ENCODE assay signal across 9 mouse cellular contexts in the genomic region with DNA sequence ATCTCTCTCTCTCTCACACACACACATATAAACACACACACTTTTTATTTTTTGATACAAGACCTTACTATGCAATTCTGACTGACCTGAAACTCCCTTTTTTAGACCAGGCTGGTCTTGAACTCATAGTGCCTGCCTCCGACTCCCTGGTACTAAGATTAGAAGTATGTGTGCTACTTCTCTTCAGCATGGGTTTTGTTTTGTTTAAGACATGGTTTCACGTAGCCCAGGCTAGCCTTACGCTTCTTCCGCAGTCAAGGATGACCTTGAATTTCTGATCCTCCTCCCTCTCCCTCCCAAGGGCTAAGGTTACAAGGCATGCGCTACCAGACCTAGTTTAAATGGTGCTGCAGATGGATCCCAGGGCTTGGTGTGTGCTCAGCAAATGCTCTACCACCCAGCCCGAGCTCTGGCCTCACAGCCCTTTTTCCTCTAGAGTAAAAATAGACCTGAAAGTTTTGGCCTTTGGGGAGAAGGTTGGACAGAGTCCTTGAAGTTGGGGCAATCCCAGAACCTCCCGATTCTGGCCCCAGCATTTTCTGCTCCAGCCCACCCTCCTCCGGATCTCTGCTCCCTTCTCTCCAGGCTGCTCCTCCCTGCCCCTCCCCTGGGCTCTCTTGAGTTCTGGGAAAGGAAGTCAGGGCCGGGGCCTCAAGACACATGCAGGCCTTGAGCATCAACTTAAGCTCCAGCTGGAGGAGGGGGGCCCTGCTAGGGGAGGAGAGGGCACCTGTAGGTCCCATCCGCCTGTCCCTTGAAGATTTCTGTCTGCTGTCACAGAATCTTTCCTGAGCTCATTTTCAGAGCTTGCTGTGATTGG. TPM values are rescaled to one million over a fixed set of nuclear protein-coding genes. Genes with fewer than 3 reads are reported as not detected.
A peak's percentile ranks its signal among the peaks of the same experiment; 100 is the strongest.
DNase-seq lines count a peak whose midpoint lies in the region; ATAC-seq and TF ChIP-seq lines count a peak whose summit lies in the region.
"Had no signal": no experiment of that assay in that cellular context is flagged by ENCODE, and none has a peak within 500 bp of the region (broad histone marks: within the 10 kb centered on the region; RNA-seq: fewer than 3 reads in every experiment).

No protein-coding gene starts in this region.

- H3K27ac ChIP-seq in kidney, adult 2 months (ENCODE audit: insufficient read depth, low read depth, low read length): no peak overlapping the region
- peak overlapping the region; percentile 40 for H3K27ac ChIP-seq in embryonic facial prominence, embryonic 13.5 days
- peak overlapping the region; percentile 83 for H3K27ac ChIP-seq in intestine, embryonic 16.5 days (ENCODE audit: low read length)
- no peak overlapping the region for H3K27ac ChIP-seq in layer of hippocampus, adult 2 months

- no peak for TF ChIP-seq POLR2A in kidney, adult 2 months (IDR thresholded peaks at IDR 0.05; ENCODE audit: low read depth, low read length)

- peak overlapping the region; percentile 57 for H3K9ac ChIP-seq in embryonic facial prominence, embryonic 13.5 days
- H3K9ac ChIP-seq in intestine, embryonic 16.5 days (ENCODE audit: low read depth, low read length): 0 out of 2 replicates have a peak overlapping the region, but pooled peaks have one; percentile 17

- H3K4me2 ChIP-seq in embryonic facial prominence, embryonic 13.5 days: no peak overlapping the region
- H3K4me2 ChIP-seq in intestine, embryonic 16.5 days (ENCODE audit: low read depth, low read length): no peak overlapping the region

- peaks cover 14% of the 10 kb centered on the region; the same call in 1 of the 2 replicates for H3K4me1 ChIP-seq in kidney, adult 2 months (ENCODE audit: control insufficient read depth, insufficient read depth, low read length)
- peaks cover 44% of the 10 kb centered on the region for H3K4me1 ChIP-seq in embryonic facial prominence, embryonic 13.5 days
- peaks cover 56% of the 10 kb centered on the region for H3K4me1 ChIP-seq in intestine, embryonic 16.5 days (ENCODE audit: control insufficient read depth, insufficient read depth, low read length)

- no peak overlapping the region for H3K4me3 ChIP-seq in kidney, adult 2 months (ENCODE audit: insufficient read depth, low read depth, low read length)
- no peak overlapping the region for H3K4me3 ChIP-seq in embryonic facial prominence, embryonic 13.5 days
- no peak overlapping the region for H3K4me3 ChIP-seq in intestine, embryonic 16.5 days (ENCODE audit: low read length)
- no peak overlapping the region for H3K4me3 ChIP-seq in layer of hippocampus, adult 2 months

- no peaks in the 10 kb centered on the region for H3K36me3 ChIP-seq in kidney, adult 2 months (ENCODE audit: control insufficient read depth, insufficient read depth, low read length)
- H3K36me3 ChIP-seq in embryonic facial prominence, embryonic 13.5 days: peaks cover 2% of the 10 kb centered on the region; the same call in 1 of the 2 replicates
- no peaks in the 10 kb centered on the region for H3K36me3 ChIP-seq in intestine, embryonic 16.5 days (ENCODE audit: control insufficient read depth, insufficient read depth, low read length)

- H3K9me3 ChIP-seq in embryonic facial prominence, embryonic 13.5 days: no peaks in the 10 kb centered on the region
- no peaks in the 10 kb centered on the region for H3K9me3 ChIP-seq in intestine, embryonic 16.5 days (ENCODE audit: control insufficient read depth, low read length)

- no peak for TF ChIP-seq CTCF in kidney, adult 2 months (conservative IDR thresholded peaks at IDR 0.05; ENCODE audit: insufficient read depth, insufficient read length, low read depth, low read length)
- no peak for TF ChIP-seq CTCF in layer of hippocampus, adult 2 months (conservative IDR thresholded peaks at IDR 0.05)

- H3K27me3 ChIP-seq in kidney, adult 2 months (replicated peaks; ENCODE audit: control insufficient read depth, insufficient read depth, low read length): no peaks in the 10 kb centered on the region
- no peaks in the 10 kb centered on the region for H3K27me3 ChIP-seq in embryonic facial prominence, embryonic 13.5 days
- H3K27me3 ChIP-seq in intestine, embryonic 16.5 days (replicated peaks; ENCODE audit: control insufficient read depth, insufficient read depth, low read length): no peaks in the 10 kb centered on the region

- DNase-seq in kidney, postnatal 10 days: peak; percentile 60
- no peak for DNase-seq in kidney, adult 2 months
- DNase-seq in testis, postnatal 10 days (ENCODE audit: low spot score): peak; percentile 69
- no peak for DNase-seq in left cerebral cortex, postnatal 10 days (ENCODE audit: extremely low spot score in 1 of 2, low spot score in 2 of 2)
- no peak for DNase-seq in layer of hippocampus, adult 2 months (ENCODE audit: low spot score in 2 of 2)
- no peak for DNase-seq in adrenal gland, adult 18-20 months (ENCODE audit: low spot score in 2 of 2)
- DNase-seq: layer of hippocampus, adult 9-11 months had no signal

- WGBS in kidney, adult 2 months: 65% methylated on average over 10 of the region's 10 CpGs
- 59% methylated on average over 10 of the region's 10 CpGs for WGBS in embryonic facial prominence, embryonic 13.5 days
- WGBS in intestine, embryonic 16.5 days: 56% methylated on average over 10 of the region's 10 CpGs

- intact Hi-C loops in left cerebral cortex, postnatal 10 days (cut with DNase I): loop anchor here (5.0 kb wide), 1 partner anchor 164 kb away; no protein-coding TSS in a partner anchor

- ATAC-seq in embryonic facial prominence, embryonic 13.5 days (ENCODE audit: insufficient number of reproducible peaks, insufficient read depth, low FRiP score, low TSS enrichment, low read depth): no peak
- peak; percentile 4; the same call in 1 of the 2 replicates for ATAC-seq in intestine, embryonic 16.5 days

RNA-seq across cellular contexts. Expression of a gene that starts 8.3 kb away (rescaled TPM):
- polyA plus RNA-seq in kidney, adult 2 months (2012; rRNA removed): 148 and 152 TPM in 2 replicates
- polyA plus RNA-seq in embryonic facial prominence, embryonic 13.5 days (2015; fragmentation: Nextera tagmentation; extraction: Ambion mirVana): 359 and 377 TPM in 2 replicates
- 371 and 393 TPM in 2 replicates for polyA plus RNA-seq in intestine, embryonic 16.5 days (2015; fragmentation: Nextera tagmentation; extraction: Ambion mirVana)
- 10 to 100 TPM; 24.5 to 26.7 TPM for total RNA-seq in left cerebral cortex, postnatal 10 days (2021)
- 10 to 100 TPM; 33.9 to 41.8 TPM for total RNA-seq in layer of hippocampus, adult 2 months (2021)
- total RNA-seq in adrenal gland, adult 18-20 months (2021): 100 to 1,000 TPM; 328 to 506 TPM

RNA-seq across cellular contexts. Expression of a gene that starts 11.1 kb away (rescaled TPM):
- polyA plus RNA-seq in kidney, adult 2 months (2012; rRNA removed): 22.9 and 23.7 TPM in 2 replicates
- 34.1 and 38.1 TPM in 2 replicates for polyA plus RNA-seq in embryonic facial prominence, embryonic 13.5 days (2015; fragmentation: Nextera tagmentation; extraction: Ambion mirVana)
- 19.1 and 20.4 TPM in 2 replicates for polyA plus RNA-seq in intestine, embryonic 16.5 days (2015; fragmentation: Nextera tagmentation; extraction: Ambion mirVana)
- total RNA-seq in left cerebral cortex, postnatal 10 days (2021): 10 to 100 TPM; 13.8 to 14.3 TPM
- 10 to 100 TPM; 20.5 to 26.2 TPM for total RNA-seq in layer of hippocampus, adult 2 months (2021)
- total RNA-seq in adrenal gland, adult 18-20 months (2021): 10 to 100 TPM; 16.4 to 19.9 TPM

Comparison
In these comparisons a context has a peak if more than half of its experiments do, and no peak if none do; other contexts are left out.
1. DNase-seq: peak in kidney, postnatal 10 days (single experiment) and testis, postnatal 10 days (single experiment); none in kidney, adult 2 months (single experiment), left cerebral cortex, postnatal 10 days (0 of 2), layer of hippocampus, adult 2 months (0 of 2) and adrenal gland, adult 18-20 months (0 of 2).
2. H3K27ac ChIP-seq: peak in embryonic facial prominence, embryonic 13.5 days (single experiment) and intestine, embryonic 16.5 days (single experiment); none in kidney, adult 2 months (single experiment) and layer of hippocampus, adult 2 months (single experiment).
3. RNA of a gene that starts 8.3 kb away (total RNA-seq): 328 to 506 TPM in adrenal gland, adult 18-20 months; 33.9 to 41.8 TPM in layer of hippocampus, adult 2 months and 24.5 to 26.7 TPM in left cerebral cortex, postnatal 10 days; every median in the first group is over 4 times any median in the second.